ENCODE assay signal across 8 mouse cellular contexts in the genomic region with DNA sequence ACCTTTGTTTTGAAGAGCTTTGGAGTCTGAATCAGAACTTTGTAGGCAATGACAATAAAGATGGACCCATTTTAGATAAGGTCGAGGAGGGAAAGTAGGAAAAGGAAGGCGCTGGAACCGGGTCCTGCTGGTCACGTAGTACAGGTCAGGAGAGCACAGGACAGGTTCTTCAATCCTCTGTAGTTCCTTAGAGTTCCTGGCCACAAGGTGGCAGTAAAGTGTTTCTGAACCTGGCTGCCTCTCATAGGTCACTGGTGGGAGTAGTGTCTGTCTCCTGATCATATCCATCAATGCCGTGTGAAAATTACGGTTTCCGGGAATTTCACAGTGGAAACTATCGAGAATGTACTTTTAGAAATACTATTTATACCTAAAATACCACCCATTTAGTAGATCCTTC. TPM values are rescaled to one million over a fixed set of nuclear protein-coding genes. Genes with fewer than 3 reads are reported as not detected.
DNase-seq lines count a peak whose midpoint lies in the region; ATAC-seq and TF ChIP-seq lines count a peak whose summit lies in the region.
"Had no signal": no experiment of that assay in that cellular context is flagged by ENCODE, and none has a peak within 500 bp of the region (broad histone marks: within the 10 kb centered on the region; RNA-seq: fewer than 3 reads in every experiment).

No protein-coding gene starts in this region.

- H3K9me3 ChIP-seq in liver, embryonic 14.5 days (ENCODE audit: control insufficient read depth, low read length), result no peaks in the 10 kb centered on the region
- H3K9me3 ChIP-seq: heart, embryonic 15.5 days had no signal

- H3K4me2 ChIP-seq in liver, embryonic 14.5 days (ENCODE audit: low read depth), result no peak overlapping the region
- H3K4me2 ChIP-seq: heart, embryonic 15.5 days had no signal

- H3K4me3 ChIP-seq in kidney, adult 2 months (ENCODE audit: insufficient read depth, low read depth, low read length), result no peak overlapping the region
- no peak overlapping the region for H3K4me3 ChIP-seq in liver, embryonic 14.5 days (ENCODE audit: insufficient read depth in 1 of 2, low read depth in 2 of 2, low read length in 2 of 2)
- H3K4me3 ChIP-seq: heart, embryonic 15.5 days had no signal

- DNase-seq in 416B (ENCODE audit: low read depth), result peak; percentile 81
- DNase-seq in c-Kit-negative CD71-positive TER-119-positive erythroid progenitor cells, embryonic 14.5 days (ENCODE audit: low read depth, low spot score), result peak; percentile 68
- DNase-seq in frontal cortex, postnatal 36 days (ENCODE audit: low spot score in 2 of 2), result peak; percentile 43 to 69
- peak; percentile 88 for DNase-seq in kidney, adult 2 months
- DNase-seq in liver, embryonic 14.5 days (ENCODE audit: low read depth in 3 of 3, low spot score in 3 of 3), result no peak
- peak; percentile 72 to 82 for DNase-seq in right cerebral cortex, adult 2 months (ENCODE audit: low spot score in 2 of 2)

- no peak for TF ChIP-seq EP300 in liver, embryonic 14.5 days (IDR thresholded peaks at IDR 0.05; ENCODE audit: low read depth)

- TF ChIP-seq CTCF in kidney, adult 2 months (conservative IDR thresholded peaks at IDR 0.05; ENCODE audit: insufficient read depth, insufficient read length, low read depth, low read length), result peak; percentile 72
- peak; percentile 85 for TF ChIP-seq CTCF in liver, embryonic 14.5 days (IDR thresholded peaks at IDR 0.05; ENCODE audit: low read depth)

- H3K4me1 ChIP-seq in kidney, adult 2 months (ENCODE audit: control insufficient read depth, insufficient read depth, low read length), result no peaks in the 10 kb centered on the region
- H3K4me1 ChIP-seq in liver, embryonic 14.5 days (replicated peaks; ENCODE audit: control insufficient read depth in 2 of 2, insufficient read depth in 2 of 2, low read length in 1 of 2), result no peaks in the 10 kb centered on the region
- H3K4me1 ChIP-seq: heart, embryonic 15.5 days had no signal

- peaks cover 5% of the 10 kb centered on the region for H3K36me3 ChIP-seq in kidney, adult 2 months (ENCODE audit: control insufficient read depth, insufficient read depth, low read length)
- H3K36me3 ChIP-seq in liver, embryonic 14.5 days (replicated peaks; ENCODE audit: control insufficient read depth, insufficient read depth, low read depth), result peaks cover 88% of the 10 kb centered on the region

- TF ChIP-seq POLR2A in kidney, adult 2 months (IDR thresholded peaks at IDR 0.05; ENCODE audit: low read depth, low read length), result no peak

- 6% methylated on average over 8 of the region's 8 CpGs for WGBS in kidney, adult 2 months
- WGBS in liver, embryonic 14.5 days (ENCODE audit: insufficient replicate concordance), result 38% methylated on average over 8 of the region's 8 CpGs

- peak; percentile 78 for ATAC-seq in CD4-positive, CD25-positive, alpha-beta regulatory T cell, adult 4 months
- peak; percentile 71 for ATAC-seq in liver, embryonic 14.5 days (ENCODE audit: insufficient read depth)

- no peaks in the 10 kb centered on the region for H3K27me3 ChIP-seq in kidney, adult 2 months (replicated peaks; ENCODE audit: control insufficient read depth, insufficient read depth, low read length)
- H3K27me3 ChIP-seq in liver, embryonic 14.5 days (ENCODE audit: control insufficient read depth, insufficient read depth, low read length), result no peaks in the 10 kb centered on the region
- H3K27me3 ChIP-seq: heart, embryonic 15.5 days had no signal

- no peak overlapping the region for H3K9ac ChIP-seq in liver, embryonic 14.5 days (replicated peaks)
- H3K9ac ChIP-seq: heart, embryonic 15.5 days had no signal

- no peak overlapping the region for H3K27ac ChIP-seq in kidney, adult 2 months (ENCODE audit: insufficient read depth, low read depth, low read length)
- H3K27ac ChIP-seq in liver, embryonic 14.5 days, result no peak overlapping the region
- H3K27ac ChIP-seq: heart, embryonic 15.5 days had no signal

RNA-seq across cellular contexts. Expression of a gene that starts 10.5 kb away (rescaled TPM):
- polyA plus RNA-seq in CD4-positive, CD25-positive, alpha-beta regulatory T cell, adult 4 months (2017; shearing (Covaris generic)), result 100 to 1,000 TPM; 322 to 338 TPM
- 22.2 and 32.2 TPM in 2 replicates for polyA plus RNA-seq in kidney, adult 2 months (2012; rRNA removed)
- 47.6 and 84.2 TPM in 2 replicates for polyA plus RNA-seq in liver, embryonic 14.5 days (2012; rRNA removed)
- polyA plus RNA-seq in liver, embryonic 14.5 days (2014; fragmentation: Nextera tagmentation; extraction: Ambion mirVana), result 109 and 111 TPM in 2 replicates

RNA-seq across cellular contexts. Expression of a gene that starts 12.4 kb away (rescaled TPM):
- polyA plus RNA-seq in CD4-positive, CD25-positive, alpha-beta regulatory T cell, adult 4 months (2017; shearing (Covaris generic)), result 100 to 1,000 TPM; 163 to 184 TPM
- polyA plus RNA-seq in kidney, adult 2 months (2012; rRNA removed), result 346 and 485 TPM in 2 replicates
- 544 and 902 TPM in 2 replicates for polyA plus RNA-seq in liver, embryonic 14.5 days (2012; rRNA removed)
- 1,811 and 1,820 TPM in 2 replicates for polyA plus RNA-seq in liver, embryonic 14.5 days (2014; fragmentation: Nextera tagmentation; extraction: Ambion mirVana)

RNA-seq across cellular contexts. Expression of a gene that starts 18.0 kb away (rescaled TPM):
- 1 to 10 TPM; 3.8 to 4.2 TPM for polyA plus RNA-seq in CD4-positive, CD25-positive, alpha-beta regulatory T cell, adult 4 months (2017; shearing (Covaris generic))
- polyA plus RNA-seq in kidney, adult 2 months (2012; rRNA removed), result 1.4 and 2.2 TPM in 2 replicates
- polyA plus RNA-seq in liver, embryonic 14.5 days (2012; rRNA removed), result 0.52 and 0.61 TPM in 2 replicates
- polyA plus RNA-seq in liver, embryonic 14.5 days (2014; fragmentation: Nextera tagmentation; extraction: Ambion mirVana), result 0.18 and 0.25 TPM in 2 replicates

RNA-seq across cellular contexts. Expression of a gene that starts 35.5 kb away (rescaled TPM):
- 1 to 10 TPM; 1.6 to 2.4 TPM for polyA plus RNA-seq in CD4-positive, CD25-positive, alpha-beta regulatory T cell, adult 4 months (2017; shearing (Covaris generic))
- polyA plus RNA-seq in kidney, adult 2 months (2012; rRNA removed), result 26.7 and 29.4 TPM in 2 replicates
- 3.4 TPM in 2 replicates for polyA plus RNA-seq in liver, embryonic 14.5 days (2012; rRNA removed)
- polyA plus RNA-seq in liver, embryonic 14.5 days (2014; fragmentation: Nextera tagmentation; extraction: Ambion mirVana), result 3.3 and 4.1 TPM in 2 replicates

Comparison
In these comparisons a context has a peak if more than half of its experiments do, and no peak if none do; other contexts are left out.
1. DNase-seq: peak in 416B (single experiment), c-Kit-negative CD71-positive TER-119-positive erythroid progenitor cells, embryonic 14.5 days (single experiment), frontal cortex, postnatal 36 days (2 of 2), kidney, adult 2 months (single experiment) and right cerebral cortex, adult 2 months (2 of 2); none in liver, embryonic 14.5 days (0 of 3).